Mouse (Mus musculus): ENCODE data around the gene H60c. TPM values are rescaled to one million over a fixed set of nuclear protein-coding genes. Genes with fewer than 3 reads are reported as not detected.

The H60c gene
- polyA plus RNA-seq, 1 experiment from 2014 or later = not detected

- no peak overlapping the region for H3K9ac ChIP-seq
- ATAC-seq (ENCODE audit: low read depth) = peak; percentile 73
- no peak for DNase-seq
- WGBS (ENCODE audit: insufficient replicate concordance) = 24% methylated on average over 5 of the region's 5 CpGs
- no peak overlapping the region for H3K4me2 ChIP-seq
- H3K9me3 ChIP-seq (replicated peaks) = no peaks in the 10 kb centered on the region
- no peak overlapping the region for H3K4me3 ChIP-seq (replicated peaks)
- H3K27ac ChIP-seq = no peak overlapping the region
- no peaks in the 10 kb centered on the region for H3K36me3 ChIP-seq
- peaks cover 4% of the 10 kb centered on the region; the same call in 1 of the 2 replicates for H3K4me1 ChIP-seq (replicated peaks)
- no peaks in the 10 kb centered on the region for H3K27me3 ChIP-seq
These were observed 30.8 kb downstream of the H60c start for GRCm38 (mm10) chr10:3236638-3237270.

- Histone ChIP-seq H3K4me1 (replicated peaks) (no peaks in the 10 kb centered on the region), H3K9ac (no peak overlapping the region), H3K9me3 (replicated peaks) (no peaks in the 10 kb centered on the region), H3K36me3 (no peaks in the 10 kb centered on the region), H3K27me3 (no peaks in the 10 kb centered on the region), H3K27ac (no peak overlapping the region), H3K4me3 (replicated peaks) (no peak overlapping the region), H3K4me2 (no peak overlapping the region)
- DNase-seq (no peak), ATAC-seq (ENCODE audit: low read depth) (no peak)
- WGBS (ENCODE audit: insufficient replicate concordance) = 55% methylated on average over 2 of the region's 2 CpGs
These were observed 39.0 kb downstream of the H60c start for GRCm38 (mm10) chr10:3228447-3229195.

Other genes starting within 250 kb of the H60c start
- gene Ppp1r14c, start 98.3 kb upstream of the H60c start, polyA plus RNA-seq (2015; fragmentation: Nextera tagmentation; extraction: Ambion mirVana) = 0.12 and 0.67 TPM in 2 replicates